Mouse (Mus musculus) CH12.LX (cell line): ENCODE data around the gene Zfp296. TPM values are rescaled to one million over a fixed set of nuclear protein-coding genes. Genes with fewer than 3 reads are reported as not detected.

Experiments
- DNase-seq: peaks from one replicate; pipeline ENCODE4 v3.0.0-alpha.2; 2013; ENCODE audit errors: extremely low read depth
- H3K27ac ChIP-seq: 2 replicates; pipeline ENCODE4 v1.5.1; 2012; ENCODE audit warnings: low read depth, mild to moderate bottlenecking, control low read depth, moderate library complexity; ENCODE audit not compliant: insufficient read depth
- H3K27me3 ChIP-seq: replicated peaks from 2 replicates; pipeline ENCODE3; 2012; ENCODE audit warnings: inconsistent platforms
- H3K36me3 ChIP-seq, 2 experiments: replicated peaks in 1 of 2; 2 replicates each; pipeline versions ENCODE3 to v1.6.1; 2012; ENCODE audit warnings: inconsistent platforms in 1 of 2, low read length in 1 of 2, mild to moderate bottlenecking in 1 of 2, mixed read lengths in 1 of 2, moderate library complexity in 1 of 2; ENCODE audit not compliant: control insufficient read depth in 1 of 2, insufficient read depth in 1 of 2
- H3K4me1 ChIP-seq, 2 experiments: 2 replicates each; pipeline ENCODE4 v1.6.1; 2012; ENCODE audit warnings: inconsistent platforms in 1 of 2, moderate library complexity in 1 of 2; ENCODE audit not compliant: insufficient read depth in 2 of 2, control insufficient read depth in 1 of 2
- H3K4me2 ChIP-seq: 2 replicates; pipeline ENCODE4 v1.6.1; 2012; ENCODE audit warnings: low read depth, mild to moderate bottlenecking, control low read depth; ENCODE audit not compliant: poor library complexity, insufficient read depth, severe bottlenecking
- H3K4me3 ChIP-seq, 3 experiments: fragments of 150-350 bp in 1 of 3; sonication (generic) in 1 of 3; replicated peaks in 1 of 3; 2 replicates each; pipeline versions ENCODE3 to v1.5.1; 2011 to 2012; ENCODE audit warnings: low read depth in 2 of 3, low read length in 2 of 3, mild to moderate bottlenecking in 2 of 3, moderate library complexity in 2 of 3, control low read depth in 1 of 3, improper control_type of control experiment in 1 of 3, inconsistent platforms in 1 of 3, mixed read lengths in 1 of 3; ENCODE audit not compliant: poor library complexity in 1 of 3
- H3K79me2 ChIP-seq: replicated peaks from 2 replicates; pipeline ENCODE4 v1.6.1; 2012; ENCODE audit warnings: mild to moderate bottlenecking, moderate library complexity; ENCODE audit not compliant: control insufficient read depth, poor library complexity, insufficient read depth, severe bottlenecking; ENCODE audit errors: extremely low read depth
- H3K9ac ChIP-seq: 2 replicates; pipeline ENCODE4 v1.6.1; 2012; ENCODE audit warnings: low read depth, mild to moderate bottlenecking, control low read depth, moderate library complexity; ENCODE audit not compliant: insufficient read depth
- H3K9me3 ChIP-seq: replicated peaks from 2 replicates; pipeline ENCODE3; 2012; ENCODE audit warnings: low read length, inconsistent platforms, mixed read lengths
- CHD2 ChIP-seq: IDR thresholded peaks from 2 replicates; pipeline ENCODE4 v1.6.1; 2011; ENCODE audit warnings: low read length, improper control_type of control experiment
- CTCF ChIP-seq, 2 experiments: IDR thresholded peaks in 1 of 2; conservative IDR thresholded peaks in 1 of 2; 2 replicates each; pipeline ENCODE4 v1.5.1; 2011 to 2012; ENCODE audit warnings: low read depth in 2 of 2, low read length in 2 of 2, improper control_type of control experiment in 1 of 2, inconsistent platforms in 1 of 2, mild to moderate bottlenecking in 1 of 2, moderate library complexity in 1 of 2
- EP300 ChIP-seq: IDR thresholded peaks from 2 replicates; pipeline ENCODE4 v1.6.1; 2011; ENCODE audit warnings: low read length, improper control_type of control experiment
- GABPA ChIP-seq: IDR thresholded peaks from 2 replicates; pipeline ENCODE4 v1.6.1; 2012; ENCODE audit warnings: low read depth, low read length, improper control_type of control experiment, inconsistent platforms; ENCODE audit not compliant: insufficient replicate concordance
- HCFC1 ChIP-seq: IDR thresholded peaks from 2 replicates; pipeline ENCODE4 v1.6.1; 2012; ENCODE audit warnings: low read depth, mild to moderate bottlenecking, inconsistent platforms, low read length, improper control_type of control experiment
- MAX ChIP-seq: IDR thresholded peaks from 2 replicates; pipeline ENCODE4 v1.6.1; 2011; ENCODE audit warnings: low read length, improper control_type of control experiment
- MXI1 ChIP-seq: IDR thresholded peaks from 2 replicates; pipeline ENCODE4 v1.6.1; 2011; ENCODE audit warnings: mild to moderate bottlenecking, low read depth, low read length, improper control_type of control experiment
- MYC ChIP-seq: IDR thresholded peaks from 2 replicates; pipeline ENCODE4 v1.6.1; 2011; ENCODE audit warnings: low read depth, mild to moderate bottlenecking, improper control_type of control experiment, low read length
- NRF1 ChIP-seq: IDR thresholded peaks from 2 replicates; pipeline ENCODE4 v1.6.1; 2014; ENCODE audit warnings: low read depth, mild to moderate bottlenecking, inconsistent platforms, low read length, improper control_type of control experiment, moderate library complexity
- POLR2A ChIP-seq: IDR thresholded peaks from 2 replicates; pipeline ENCODE4 v1.6.1; 2011; ENCODE audit warnings: low read depth, mild to moderate bottlenecking, improper control_type of control experiment, low read length
- POLR2AphosphoS2 ChIP-seq: IDR thresholded peaks from 2 replicates; pipeline ENCODE4 v1.6.1; 2011; ENCODE audit warnings: low read depth, low read length, improper control_type of control experiment
- RAD21 ChIP-seq: IDR thresholded peaks from 2 replicates; pipeline ENCODE4 v1.6.1; 2011; ENCODE audit warnings: low read depth, mild to moderate bottlenecking, low read length, improper control_type of control experiment, moderate library complexity
- SMC3 ChIP-seq: IDR thresholded peaks from 2 replicates; pipeline ENCODE4 v1.6.1; 2011; ENCODE audit warnings: low read depth, low read length, improper control_type of control experiment
- TBP ChIP-seq: conservative IDR thresholded peaks from 2 replicates; pipeline ENCODE4 v1.6.1; 2011; ENCODE audit warnings: low read depth, low read length, improper control_type of control experiment
- TCF12 ChIP-seq: IDR thresholded peaks from 2 replicates; pipeline ENCODE4 v1.6.1; 2014; ENCODE audit warnings: low read depth, mild to moderate bottlenecking, inconsistent platforms, low read length, improper control_type of control experiment
- USF1 ChIP-seq: IDR thresholded peaks from 2 replicates; pipeline ENCODE4 v1.6.1; 2014; ENCODE audit warnings: low read depth, mild to moderate bottlenecking, inconsistent platforms, low read length, improper control_type of control experiment
- ZC3H11A ChIP-seq: IDR thresholded peaks from 2 replicates; pipeline ENCODE4 v1.6.1; 2012; ENCODE audit warnings: low read depth, mild to moderate bottlenecking, inconsistent platforms, low read length, improper control_type of control experiment
- ZKSCAN1 ChIP-seq: IDR thresholded peaks from 2 replicates; pipeline ENCODE4 v1.6.1; 2012; ENCODE audit warnings: low read depth, inconsistent platforms, low read length, improper control_type of control experiment, borderline replicate concordance
- ZNF384 ChIP-seq: IDR thresholded peaks from 2 replicates; pipeline ENCODE4 v1.6.1; 2012; ENCODE audit warnings: low read depth, low read length, improper control_type of control experiment, inconsistent platforms
- dilution Hi-C: fragments of 300-500 bp; cut with MboI; formaldehyde crosslinking; loops from 2 replicates; pipeline ENCODE4 v1.14.3; 2020; ENCODE audit warnings: low sequenced_read_pairs; ENCODE audit not compliant: extremely low pct_unique_long_range_greater_than_20kb, extremely low pct_ligation_motif_present
- in situ Hi-C: fragments of 300-500 bp; cut with MboI; formaldehyde crosslinking; loops from 3 replicates; pipeline ENCODE4 v1.14.3; 2019; ENCODE audit warnings: low sequenced_read_pairs, low pct_ligation_motif_present, low pct_unique_long_range_greater_than_20kb, mixed read lengths
- polyA plus RNA-seq: library from polyadenylated mRNA; unstranded; fragments of >175 nt; gene quantifications from 2 replicates; pipeline ENCODE4 v1.2.1, GENCODE M21; 2012; ENCODE audit warnings: low read depth; ENCODE audit not compliant: insufficient read length
- total RNA-seq, 2 experiments: library from RNA; depleted of rRNA; stranded (reverse); fragments of 300-350 nt in 1 of 2; fragments of >200 nt in 1 of 2; gene quantifications; 2 replicates each; pipeline ENCODE4 v1.2.3; 2012 to 2014

Gene Zfp296
- total and polyA plus RNA-seq, 3 experiments: 10.7 to 44.0 (median 30.0) TPM

GRCm38 (mm10) chr7:19589917-19590316 is 12.8 kb downstream of the Zfp296 start:
- H3K27ac ChIP-seq: 0 out of 2 replicates have a peak overlapping the region, but pooled peaks have one; percentile 14
- H3K4me3 ChIP-seq: no peak overlapping the region
- dilution Hi-C loops (no loop called here), in situ Hi-C loops (no loop called here)
- H3K4me2 ChIP-seq: no peak overlapping the region
- H3K9ac ChIP-seq: no peak overlapping the region
- no peaks in the 10 kb centered on the region for H3K79me2 ChIP-seq
- no peak for TF ChIP-seq MXI1
- peak; percentile 63 for TF ChIP-seq SMC3
- peak; percentile 84 to 86 for TF ChIP-seq CTCF (conservative IDR thresholded peaks at IDR 0.05 in 1 of 2, IDR thresholded peaks at IDR 0.05 in 1 of 2; ENCODE audit: low read depth in 2 of 2, low read length in 2 of 2)
- TF ChIP-seq RAD21: peak; percentile 75
- no peak for TF ChIP-seq TCF12
- no peak for TF ChIP-seq POLR2A
- no peak for TF ChIP-seq POLR2AphosphoS2
- no peak for TF ChIP-seq GABPA
- no peak for TF ChIP-seq TBP
- TF ChIP-seq NRF1: no peak
- no peak for TF ChIP-seq EP300
- TF ChIP-seq ZNF384: no peak
- no peak for TF ChIP-seq USF1
- no peak for TF ChIP-seq CHD2
- TF ChIP-seq ZKSCAN1: no peak
- TF ChIP-seq ZC3H11A: no peak
- H3K9me3 ChIP-seq: no peaks in the 10 kb centered on the region
- peak; percentile 89 for DNase-seq
- H3K36me3 ChIP-seq: peaks cover 92 to 99% of the 10 kb centered on the region in 2 experiments
- no peaks in the 10 kb centered on the region for H3K27me3 ChIP-seq
- peaks cover 0 to 15% of the 10 kb centered on the region in 2 experiments; a peak in 2 of 4 replicates for H3K4me1 ChIP-seq

GRCm38 (mm10) chr7:19593061-19593730 is 16.1 kb downstream of the Zfp296 start:
- no peak for DNase-seq
- TF ChIP-seq MAX (no peak), USF1 (no peak), POLR2A (no peak), CHD2 (no peak), SMC3 (no peak), HCFC1 (no peak), MXI1 (no peak), MYC (no peak)
- no peak overlapping the region for H3K4me2 ChIP-seq
- dilution Hi-C loops: no loop called here
- no peak overlapping the region for H3K27ac ChIP-seq
- H3K79me2 ChIP-seq: peaks cover 6% of the 10 kb centered on the region; the same call in 1 of the 2 replicates
- in situ Hi-C loops: no loop called here
- H3K4me3 ChIP-seq: no peak overlapping the region
- no peaks in the 10 kb centered on the region for H3K9me3 ChIP-seq
- H3K9ac ChIP-seq: no peak overlapping the region
- H3K4me1 ChIP-seq: peaks cover 0 to 18% of the 10 kb centered on the region in 2 experiments; a peak in 2 of 4 replicates
- no peaks in the 10 kb centered on the region for H3K27me3 ChIP-seq
- H3K36me3 ChIP-seq: peaks cover 84 to 94% of the 10 kb centered on the region in 2 experiments
